Mouse (Mus musculus): ENCODE results near the gene Gm1043.

Gene Gm1043

GRCm38 (mm10) chr5:37243169-37243886 is 158.2 kb downstream of the Gm1043 start:
- DNase-seq (ENCODE audit: low spot score in 2 of 2): peak; percentile 40 to 81

- no peak for DNase-seq (ENCODE audit: low spot score in 2 of 2)
Observed at GRCm38 (mm10) chr5:37244161-37244560, 159.0 kb downstream of the Gm1043 start.

- no peak for DNase-seq (ENCODE audit: low spot score in 2 of 2)
Observed at GRCm38 (mm10) chr5:37244666-37245242, 159.6 kb downstream of the Gm1043 start.

GRCm38 (mm10) chr5:37245651-37246050 is 160.5 kb downstream of the Gm1043 start:
- DNase-seq (ENCODE audit: low spot score in 2 of 2): no peak

GRCm38 (mm10) chr5:37246138-37246910 is 161.2 kb downstream of the Gm1043 start:
- no peak for DNase-seq (ENCODE audit: low spot score in 2 of 2)

GRCm38 (mm10) chr5:37247456-37247855 is 162.3 kb downstream of the Gm1043 start:
- no peak for DNase-seq (ENCODE audit: low spot score in 2 of 2)

GRCm38 (mm10) chr5:37248870-37249269 is 163.7 kb downstream of the Gm1043 start:
- DNase-seq (ENCODE audit: low spot score in 2 of 2): no peak

GRCm38 (mm10) chr5:37251596-37251995 is 166.4 kb downstream of the Gm1043 start:
- DNase-seq (ENCODE audit: low spot score in 2 of 2): no peak

GRCm38 (mm10) chr5:37252101-37252804 is 167.1 kb downstream of the Gm1043 start:
- DNase-seq (ENCODE audit: low spot score in 2 of 2): no peak

GRCm38 (mm10) chr5:37254523-37254922 is 169.4 kb downstream of the Gm1043 start:
- no peak for DNase-seq (ENCODE audit: low spot score in 2 of 2)

GRCm38 (mm10) chr5:37256823-37257222 is 171.7 kb downstream of the Gm1043 start:
- no peak for DNase-seq (ENCODE audit: low spot score in 2 of 2)

GRCm38 (mm10) chr5:37257243-37257642 is 172.1 kb downstream of the Gm1043 start:
- DNase-seq (ENCODE audit: low spot score in 2 of 2): no peak

GRCm38 (mm10) chr5:37261734-37262133 is 176.6 kb downstream of the Gm1043 start:
- DNase-seq (ENCODE audit: low spot score in 2 of 2): no peak

- DNase-seq (ENCODE audit: low spot score in 2 of 2): no peak
Observed at GRCm38 (mm10) chr5:37263816-37264215, 178.6 kb downstream of the Gm1043 start.

Data from urinary bladder, postnatal 4 days (tissue).